Mouse (Mus musculus) CH12.LX (cell line): Measurements from ENCODE around the gene Gtsf1. TPM values are rescaled to one million over a fixed set of nuclear protein-coding genes. Genes with fewer than 3 reads are reported as not detected.

Experiments used
- DNase-seq: peaks from one replicate; pipeline ENCODE4 v3.0.0-alpha.2; 2013; ENCODE audit errors: extremely low read depth
- H3K27ac ChIP-seq: 2 replicates; pipeline ENCODE4 v1.5.1; 2012; ENCODE audit warnings: low read depth, mild to moderate bottlenecking, control low read depth, moderate library complexity; ENCODE audit not compliant: insufficient read depth
- H3K27me3 ChIP-seq: replicated peaks from 2 replicates; pipeline ENCODE3; 2012; ENCODE audit warnings: inconsistent platforms
- H3K36me3 ChIP-seq, 2 experiments: replicated peaks in 1 of 2; 2 replicates each; pipeline versions ENCODE3 to v1.6.1; 2012; ENCODE audit warnings: inconsistent platforms in 1 of 2, low read length in 1 of 2, mild to moderate bottlenecking in 1 of 2, mixed read lengths in 1 of 2, moderate library complexity in 1 of 2; ENCODE audit not compliant: control insufficient read depth in 1 of 2, insufficient read depth in 1 of 2
- H3K4me1 ChIP-seq, 2 experiments: 2 replicates each; pipeline ENCODE4 v1.6.1; 2012; ENCODE audit warnings: inconsistent platforms in 1 of 2, moderate library complexity in 1 of 2; ENCODE audit not compliant: insufficient read depth in 2 of 2, control insufficient read depth in 1 of 2
- H3K4me2 ChIP-seq: 2 replicates; pipeline ENCODE4 v1.6.1; 2012; ENCODE audit warnings: low read depth, mild to moderate bottlenecking, control low read depth; ENCODE audit not compliant: poor library complexity, insufficient read depth, severe bottlenecking
- H3K4me3 ChIP-seq, 3 experiments: fragments of 150-350 bp in 1 of 3; sonication (generic) in 1 of 3; replicated peaks in 1 of 3; 2 replicates each; pipeline versions ENCODE3 to v1.5.1; 2011 to 2012; ENCODE audit warnings: low read depth in 2 of 3, low read length in 2 of 3, mild to moderate bottlenecking in 2 of 3, moderate library complexity in 2 of 3, control low read depth in 1 of 3, improper control_type of control experiment in 1 of 3, inconsistent platforms in 1 of 3, mixed read lengths in 1 of 3; ENCODE audit not compliant: poor library complexity in 1 of 3
- H3K79me2 ChIP-seq: replicated peaks from 2 replicates; pipeline ENCODE4 v1.6.1; 2012; ENCODE audit warnings: mild to moderate bottlenecking, moderate library complexity; ENCODE audit not compliant: control insufficient read depth, poor library complexity, insufficient read depth, severe bottlenecking; ENCODE audit errors: extremely low read depth
- H3K9ac ChIP-seq: 2 replicates; pipeline ENCODE4 v1.6.1; 2012; ENCODE audit warnings: low read depth, mild to moderate bottlenecking, control low read depth, moderate library complexity; ENCODE audit not compliant: insufficient read depth
- H3K9me3 ChIP-seq: replicated peaks from 2 replicates; pipeline ENCODE3; 2012; ENCODE audit warnings: low read length, inconsistent platforms, mixed read lengths
- CHD2 ChIP-seq: IDR thresholded peaks from 2 replicates; pipeline ENCODE4 v1.6.1; 2011; ENCODE audit warnings: low read length, improper control_type of control experiment
- CTCF ChIP-seq, 2 experiments: IDR thresholded peaks in 1 of 2; conservative IDR thresholded peaks in 1 of 2; 2 replicates each; pipeline ENCODE4 v1.5.1; 2011 to 2012; ENCODE audit warnings: low read depth in 2 of 2, low read length in 2 of 2, improper control_type of control experiment in 1 of 2, inconsistent platforms in 1 of 2, mild to moderate bottlenecking in 1 of 2, moderate library complexity in 1 of 2
- ELF1 ChIP-seq: IDR thresholded peaks from 2 replicates; pipeline ENCODE4 v1.6.1; 2014; ENCODE audit warnings: low read depth, mild to moderate bottlenecking, inconsistent platforms, low read length, improper control_type of control experiment
- EP300 ChIP-seq: IDR thresholded peaks from 2 replicates; pipeline ENCODE4 v1.6.1; 2011; ENCODE audit warnings: low read length, improper control_type of control experiment
- GABPA ChIP-seq: IDR thresholded peaks from 2 replicates; pipeline ENCODE4 v1.6.1; 2012; ENCODE audit warnings: low read depth, low read length, improper control_type of control experiment, inconsistent platforms; ENCODE audit not compliant: insufficient replicate concordance
- HCFC1 ChIP-seq: IDR thresholded peaks from 2 replicates; pipeline ENCODE4 v1.6.1; 2012; ENCODE audit warnings: low read depth, mild to moderate bottlenecking, inconsistent platforms, low read length, improper control_type of control experiment
- JUN ChIP-seq: IDR thresholded peaks from 2 replicates; pipeline ENCODE4 v1.6.1; 2011; ENCODE audit warnings: low read depth, mild to moderate bottlenecking, low read length, improper control_type of control experiment, moderate library complexity; ENCODE audit not compliant: insufficient read depth
- JUND ChIP-seq: conservative IDR thresholded peaks from 2 replicates; pipeline ENCODE4 v1.6.1; 2011; ENCODE audit warnings: low read depth, low read length, improper control_type of control experiment
- KAT2A ChIP-seq: IDR thresholded peaks from 2 replicates; pipeline ENCODE4 v1.6.1; 2012; ENCODE audit warnings: low read length, improper control_type of control experiment, inconsistent platforms; ENCODE audit not compliant: insufficient replicate concordance
- MAFK ChIP-seq: IDR thresholded peaks from 2 replicates; pipeline ENCODE4 v1.6.1; 2011; ENCODE audit warnings: low read length, improper control_type of control experiment; ENCODE audit not compliant: insufficient replicate concordance
- MAX ChIP-seq: IDR thresholded peaks from 2 replicates; pipeline ENCODE4 v1.6.1; 2011; ENCODE audit warnings: low read length, improper control_type of control experiment
- MAZ ChIP-seq: IDR thresholded peaks from 2 replicates; pipeline ENCODE4 v1.6.1; 2012; ENCODE audit warnings: low read depth, mild to moderate bottlenecking, inconsistent platforms, low read length, improper control_type of control experiment, moderate library complexity
- MEF2A ChIP-seq: IDR thresholded peaks from 2 replicates; pipeline ENCODE4 v1.6.1; 2014; ENCODE audit warnings: low read depth, mild to moderate bottlenecking, inconsistent platforms, low read length, improper control_type of control experiment, borderline replicate concordance
- MXI1 ChIP-seq: IDR thresholded peaks from 2 replicates; pipeline ENCODE4 v1.6.1; 2011; ENCODE audit warnings: mild to moderate bottlenecking, low read depth, low read length, improper control_type of control experiment
- MYC ChIP-seq: IDR thresholded peaks from 2 replicates; pipeline ENCODE4 v1.6.1; 2011; ENCODE audit warnings: low read depth, mild to moderate bottlenecking, improper control_type of control experiment, low read length
- NELFE ChIP-seq: IDR thresholded peaks from 2 replicates; pipeline ENCODE4 v1.6.1; 2011; ENCODE audit warnings: low read depth, low read length, improper control_type of control experiment
- NRF1 ChIP-seq: IDR thresholded peaks from 2 replicates; pipeline ENCODE4 v1.6.1; 2014; ENCODE audit warnings: low read depth, mild to moderate bottlenecking, inconsistent platforms, low read length, improper control_type of control experiment, moderate library complexity
- PAX5 ChIP-seq: IDR thresholded peaks from 2 replicates; pipeline ENCODE4 v1.6.1; 2012; ENCODE audit warnings: low read length, inconsistent platforms, mixed read lengths
- POLR2A ChIP-seq: IDR thresholded peaks from 2 replicates; pipeline ENCODE4 v1.6.1; 2011; ENCODE audit warnings: low read depth, mild to moderate bottlenecking, improper control_type of control experiment, low read length
- POLR2AphosphoS2 ChIP-seq: IDR thresholded peaks from 2 replicates; pipeline ENCODE4 v1.6.1; 2011; ENCODE audit warnings: low read depth, low read length, improper control_type of control experiment
- RAD21 ChIP-seq: IDR thresholded peaks from 2 replicates; pipeline ENCODE4 v1.6.1; 2011; ENCODE audit warnings: low read depth, mild to moderate bottlenecking, low read length, improper control_type of control experiment, moderate library complexity
- RCOR1 ChIP-seq: conservative IDR thresholded peaks from 2 replicates; pipeline ENCODE4 v1.6.1; 2012; ENCODE audit warnings: low read depth, mild to moderate bottlenecking, inconsistent platforms, low read length, improper control_type of control experiment
- SIN3A ChIP-seq: IDR thresholded peaks from 2 replicates; pipeline ENCODE4 v1.6.1; 2012; ENCODE audit warnings: low read length, improper control_type of control experiment, inconsistent platforms
- TBP ChIP-seq: conservative IDR thresholded peaks from 2 replicates; pipeline ENCODE4 v1.6.1; 2011; ENCODE audit warnings: low read depth, low read length, improper control_type of control experiment
- TCF12 ChIP-seq: IDR thresholded peaks from 2 replicates; pipeline ENCODE4 v1.6.1; 2014; ENCODE audit warnings: low read depth, mild to moderate bottlenecking, inconsistent platforms, low read length, improper control_type of control experiment
- USF1 ChIP-seq: IDR thresholded peaks from 2 replicates; pipeline ENCODE4 v1.6.1; 2014; ENCODE audit warnings: low read depth, mild to moderate bottlenecking, inconsistent platforms, low read length, improper control_type of control experiment
- USF2 ChIP-seq: conservative IDR thresholded peaks from 2 replicates; pipeline ENCODE4 v1.6.1; 2011; ENCODE audit warnings: low read depth, low read length, improper control_type of control experiment
- ZC3H11A ChIP-seq: IDR thresholded peaks from 2 replicates; pipeline ENCODE4 v1.6.1; 2012; ENCODE audit warnings: low read depth, mild to moderate bottlenecking, inconsistent platforms, low read length, improper control_type of control experiment
- ZKSCAN1 ChIP-seq: IDR thresholded peaks from 2 replicates; pipeline ENCODE4 v1.6.1; 2012; ENCODE audit warnings: low read depth, inconsistent platforms, low read length, improper control_type of control experiment, borderline replicate concordance
- ZMIZ1 ChIP-seq: IDR thresholded peaks from 2 replicates; pipeline ENCODE4 v1.6.1; 2012; ENCODE audit warnings: low read depth, mild to moderate bottlenecking, inconsistent platforms, low read length, improper control_type of control experiment
- ZNF384 ChIP-seq: IDR thresholded peaks from 2 replicates; pipeline ENCODE4 v1.6.1; 2012; ENCODE audit warnings: low read depth, low read length, improper control_type of control experiment, inconsistent platforms
- dilution Hi-C: fragments of 300-500 bp; cut with MboI; formaldehyde crosslinking; loops from 2 replicates; pipeline ENCODE4 v1.14.3; 2020; ENCODE audit warnings: low sequenced_read_pairs; ENCODE audit not compliant: extremely low pct_unique_long_range_greater_than_20kb, extremely low pct_ligation_motif_present
- in situ Hi-C: fragments of 300-500 bp; cut with MboI; formaldehyde crosslinking; loops from 3 replicates; pipeline ENCODE4 v1.14.3; 2019; ENCODE audit warnings: low sequenced_read_pairs, low pct_ligation_motif_present, low pct_unique_long_range_greater_than_20kb, mixed read lengths
- polyA plus RNA-seq: library from polyadenylated mRNA; unstranded; fragments of >175 nt; gene quantifications from 2 replicates; pipeline ENCODE4 v1.2.1, GENCODE M21; 2012; ENCODE audit warnings: low read depth; ENCODE audit not compliant: insufficient read length
- total RNA-seq, 2 experiments: library from RNA; depleted of rRNA; stranded (reverse); fragments of 300-350 nt in 1 of 2; fragments of >200 nt in 1 of 2; gene quantifications; 2 replicates each; pipeline ENCODE4 v1.2.3; 2012 to 2014

Gtsf1 gene
- total and polyA plus RNA-seq, 3 experiments: not detected

- Histone ChIP-seq H3K4me3 (no peak overlapping the region), H3K9ac (no peak overlapping the region), H3K9me3 (no peaks in the 10 kb centered on the region)
- TF ChIP-seq TBP (no peak), MAX (0 out of 2 replicates have a peak, but pooled peaks have one; percentile 35)
- TF ChIP-seq, all 38 proteins: peak for 1
- no peaks in the 10 kb centered on the region for H3K27me3 ChIP-seq
- no peaks in the 10 kb centered on the region for H3K36me3 ChIP-seq
- peaks cover 24 to 47% of the 10 kb centered on the region in 2 experiments for H3K4me1 ChIP-seq
- no peak overlapping the region for H3K4me2 ChIP-seq
- dilution Hi-C loops (no loop called here), in situ Hi-C loops (no loop called here)
- no peak overlapping the region for H3K27ac ChIP-seq
- DNase-seq: peak; percentile 34
- no peaks in the 10 kb centered on the region for H3K79me2 ChIP-seq
Observed at GRCm38 (mm10) chr15:103377752-103378664, 52.3 kb downstream of the Gtsf1 start.

GRCm38 (mm10) chr15:103376837-103377269 lies 53.4 kb downstream of the Gtsf1 start:
- Histone ChIP-seq H3K27ac (peak overlapping the region; percentile 42), H3K9ac (no peak overlapping the region), H3K79me2 (no peaks in the 10 kb centered on the region), H3K4me2 (no peak overlapping the region; the same call in 1 of the 2 replicates), H3K9me3 (no peaks in the 10 kb centered on the region), H3K27me3 (no peaks in the 10 kb centered on the region), H3K4me1 (peaks cover 24 to 48% of the 10 kb centered on the region in 2 experiments), H3K36me3 (no peaks in the 10 kb centered on the region), H3K4me3 (no peak overlapping the region)
- peak; percentile 44 for DNase-seq
- in situ Hi-C loops (no loop called here), dilution Hi-C loops (no loop called here)
- TF ChIP-seq CHD2 (no peak; the same call in 1 of the 2 replicates), JUND (0 out of 2 replicates have a peak, but pooled peaks have one; percentile 22), TCF12 (peak; percentile 68; the same call in 1 of the 2 replicates), MAFK (no peak), PAX5 (no peak), GABPA (no peak), POLR2AphosphoS2 (no peak), MAZ (no peak), MEF2A (no peak), ZKSCAN1 (no peak), MXI1 (no peak), MAX (no peak), ZC3H11A (no peak), NELFE (no peak), HCFC1 (no peak), MYC (no peak), NRF1 (no peak), ZMIZ1 (no peak), JUN (peak; percentile 51), USF1 (no peak), USF2 (no peak), SIN3A (no peak), KAT2A (no peak), TBP (no peak), POLR2A (no peak), EP300 (peak; percentile 79), ELF1 (no peak), RCOR1 (no peak), CTCF (conservative IDR thresholded peaks at IDR 0.05 in 1 of 2, IDR thresholded peaks at IDR 0.05 in 1 of 2; ENCODE audit: low read depth in 2 of 2, low read length in 2 of 2) (no peak), RAD21 (no peak), ZNF384 (no peak)
